ENCODE assay signal across 18 mouse cellular contexts in genomic region chr3:136862051-136862837, GRCm38 (mm10).
DNase-seq lines count a peak whose midpoint lies in the region; ATAC-seq lines count a peak whose summit lies in the region.
"Had no signal": no experiment of that assay in that cellular context is flagged by ENCODE, and none has a peak within 500 bp of the region (broad histone marks: within the 10 kb centered on the region; RNA-seq: fewer than 3 reads in every experiment).

No protein-coding gene starts in this region.

- H3K27me3 ChIP-seq in hindbrain, embryonic 12.5 days = no peaks in the 10 kb centered on the region
- H3K27me3 ChIP-seq: hindbrain, embryonic 15.5 days; neural tube, embryonic 12.5 days had no signal

- no peaks in the 10 kb centered on the region for H3K36me3 ChIP-seq in hindbrain, embryonic 12.5 days
- H3K36me3 ChIP-seq: forebrain, embryonic 10.5 days; hindbrain, embryonic 15.5 days; midbrain, embryonic 10.5 days; neural tube, embryonic 12.5 days had no signal

- no peak overlapping the region for H3K9ac ChIP-seq in hindbrain, embryonic 12.5 days
- H3K9ac ChIP-seq: hindbrain, embryonic 15.5 days; liver, embryonic 14.5 days; neural tube, embryonic 12.5 days had no signal

- no peak overlapping the region for H3K27ac ChIP-seq in hindbrain, embryonic 12.5 days
- H3K27ac ChIP-seq: forebrain, embryonic 10.5 days; heart, embryonic 10.5 days; hindbrain, embryonic 15.5 days; liver, embryonic 14.5 days; midbrain, embryonic 10.5 days; neural tube, embryonic 12.5 days had no signal

- no peaks in the 10 kb centered on the region for H3K4me1 ChIP-seq in hindbrain, embryonic 12.5 days
- H3K4me1 ChIP-seq: forebrain, embryonic 10.5 days; midbrain, embryonic 10.5 days; neural tube, embryonic 12.5 days had no signal

- H3K9me3 ChIP-seq in hindbrain, embryonic 12.5 days (replicated peaks) = no peaks in the 10 kb centered on the region
- H3K9me3 ChIP-seq: forebrain, embryonic 10.5 days; heart, embryonic 10.5 days; hindbrain, embryonic 15.5 days; midbrain, embryonic 10.5 days; neural tube, embryonic 12.5 days had no signal

- H3K4me3 ChIP-seq in hindbrain, embryonic 12.5 days = no peak overlapping the region
- H3K4me3 ChIP-seq: forebrain, embryonic 10.5 days; heart, embryonic 10.5 days; hindbrain, embryonic 15.5 days; midbrain, embryonic 10.5 days; neural tube, embryonic 12.5 days had no signal

- no peak for ATAC-seq in hindbrain, embryonic 12.5 days (ENCODE audit: low FRiP score)
- ATAC-seq: activated CD4-positive, CD25-positive, alpha-beta regulatory T cell, adult 4 months had no signal

- 88% methylated on average over 11 of the region's 11 CpGs for WGBS in hindbrain, embryonic 12.5 days

- no peak overlapping the region for H3K4me2 ChIP-seq in hindbrain, embryonic 12.5 days (replicated peaks)
- H3K4me2 ChIP-seq: hindbrain, embryonic 15.5 days; neural tube, embryonic 12.5 days had no signal

- peak; percentile 8 to 33 for DNase-seq in adrenal gland, postnatal 36 days
- no peak for DNase-seq in adrenal gland, postnatal 14 days
- peak; percentile 42 for DNase-seq in kidney, adult 9 months
- DNase-seq in kidney, adult 18-20 months = no peak
- DNase-seq in ovary, adult 18-20 months (ENCODE audit: low spot score) = peak; percentile 64
- no peak for DNase-seq in ovary, postnatal 10 days (ENCODE audit: low spot score)
- DNase-seq in urinary bladder, postnatal 36 days (ENCODE audit: low spot score in 2 of 2) = no peak
- DNase-seq: cerebellum, postnatal 25 days; left cerebral cortex, postnatal 4 days; retina, postnatal 1 day had no signal

Comparison
In these comparisons a context has a peak if more than half of its experiments do, and no peak if none do; other contexts are left out.
1. DNase-seq: peak in adrenal gland, postnatal 36 days (2 of 2), kidney, adult 9 months (single experiment) and ovary, adult 18-20 months (single experiment); none in adrenal gland, postnatal 14 days (single experiment), kidney, adult 18-20 months (single experiment), ovary, postnatal 10 days (single experiment) and urinary bladder, postnatal 36 days (0 of 2).